ENCODE assay signal across 22 mouse cellular contexts in the genomic region with DNA sequence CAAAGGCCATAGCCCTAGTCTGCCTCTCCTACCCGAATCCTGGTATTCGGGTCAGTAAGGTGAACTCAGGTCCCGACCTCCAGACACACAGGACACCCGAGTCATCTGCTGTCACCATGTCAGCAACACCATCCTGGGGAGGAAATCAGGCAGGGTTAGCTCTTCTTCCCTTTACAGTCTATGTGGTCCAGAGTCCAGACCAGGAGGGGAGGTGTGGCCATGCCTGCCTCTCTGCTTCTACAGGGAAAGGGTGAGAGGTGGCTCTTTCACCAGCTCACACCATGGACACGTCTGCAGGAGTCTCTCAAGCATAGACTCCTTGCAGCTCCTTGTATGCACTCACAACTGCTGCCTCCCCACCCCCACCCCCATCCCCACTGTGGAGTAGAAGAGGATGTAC.
"Had no signal": no experiment of that assay in that cellular context is flagged by ENCODE, and none has a peak within 500 bp of the region (broad histone marks: within the 10 kb centered on the region; RNA-seq: fewer than 3 reads in every experiment).

No protein-coding gene starts in this region.

- DNase-seq: kidney, adult 8-10 months; kidney, postnatal 10 days; kidney, postnatal 36 days; layer of hippocampus, postnatal 36 days; liver, embryonic 13.5 days; lung, adult 18-20 months; lung, postnatal 10 days; lung, postnatal 4 days; right cerebral cortex, adult 18-20 months; right cerebral cortex, postnatal 14 days; right cerebral cortex, postnatal 4 days; thymus, adult 2 months; thymus, postnatal 14 days; thymus, postnatal 4 days had no signal

- H3K9me3 ChIP-seq: kidney, embryonic 15.5 days; limb, embryonic 12.5 days; limb, embryonic 15.5 days; liver, embryonic 13.5 days; lung, embryonic 15.5 days had no signal

- H3K9ac ChIP-seq: kidney, embryonic 15.5 days; limb, embryonic 12.5 days; limb, embryonic 15.5 days; liver, embryonic 13.5 days; lung, embryonic 15.5 days had no signal

- H3K27me3 ChIP-seq: limb, embryonic 12.5 days; limb, embryonic 15.5 days; lung, embryonic 15.5 days had no signal

- H3K4me3 ChIP-seq: kidney, embryonic 15.5 days; left cerebral cortex, adult 2 months; limb, embryonic 12.5 days; limb, embryonic 15.5 days; liver, embryonic 13.5 days; lung, embryonic 15.5 days had no signal

- ATAC-seq: midbrain, embryonic 16.5 days had no signal

- H3K4me2 ChIP-seq: kidney, embryonic 15.5 days; limb, embryonic 12.5 days; limb, embryonic 15.5 days; liver, embryonic 13.5 days; lung, embryonic 15.5 days; midbrain, embryonic 11.5 days had no signal

- H3K27ac ChIP-seq: kidney, embryonic 15.5 days; left cerebral cortex, adult 2 months; limb, embryonic 12.5 days; limb, embryonic 15.5 days; liver, embryonic 13.5 days; lung, embryonic 15.5 days; stomach, postnatal 0 days had no signal
